Mouse (Mus musculus): ENCODE results near the gene Pdzd2.

Pdzd2 gene

GRCm38 (mm10) chr15:12468625-12469024, 271.1 kb downstream of the Pdzd2 start:
- DNase-seq = no peak

GRCm38 (mm10) chr15:12465748-12466147, 274.0 kb downstream of the Pdzd2 start:
- DNase-seq = no peak

- DNase-seq = no peak
Observed at GRCm38 (mm10) chr15:12456808-12457207, 282.9 kb downstream of the Pdzd2 start.

- DNase-seq = no peak
Observed at GRCm38 (mm10) chr15:12453343-12453742, 286.4 kb downstream of the Pdzd2 start.

GRCm38 (mm10) chr15:12452141-12452995, 287.4 kb downstream of the Pdzd2 start:
- no peak for DNase-seq

- DNase-seq = no peak
Observed at GRCm38 (mm10) chr15:12451448-12451847, 288.3 kb downstream of the Pdzd2 start.

- DNase-seq = no peak
Observed at GRCm38 (mm10) chr15:12450790-12451189, 288.9 kb downstream of the Pdzd2 start.

- DNase-seq = no peak
Observed at GRCm38 (mm10) chr15:12449321-12449720, 290.4 kb downstream of the Pdzd2 start.

GRCm38 (mm10) chr15:12447021-12447434, 292.7 kb downstream of the Pdzd2 start:
- peak; percentile 70 for DNase-seq

- no peak for DNase-seq
Observed at GRCm38 (mm10) chr15:12444551-12444950, 295.2 kb downstream of the Pdzd2 start.

- DNase-seq = no peak
Observed at GRCm38 (mm10) chr15:12439351-12439751, 300.4 kb downstream of the Pdzd2 start.

- no peak for DNase-seq
Observed at GRCm38 (mm10) chr15:12438691-12439090, 301.0 kb downstream of the Pdzd2 start.

- DNase-seq = no peak
Observed at GRCm38 (mm10) chr15:12438081-12438480, 301.6 kb downstream of the Pdzd2 start.

GRCm38 (mm10) chr15:12435910-12436309, 303.8 kb downstream of the Pdzd2 start:
- DNase-seq = no peak

- no peak for DNase-seq
Observed at GRCm38 (mm10) chr15:12433893-12434599, 305.7 kb downstream of the Pdzd2 start.

- DNase-seq = no peak
Observed at GRCm38 (mm10) chr15:12432879-12433278, 306.8 kb downstream of the Pdzd2 start.

- DNase-seq = no peak
Observed at GRCm38 (mm10) chr15:12432320-12432719, 307.4 kb downstream of the Pdzd2 start.

- DNase-seq = no peak
Observed at GRCm38 (mm10) chr15:12431684-12432083, 308.0 kb downstream of the Pdzd2 start.

- DNase-seq = no peak
Observed at GRCm38 (mm10) chr15:12431188-12431587, 308.5 kb downstream of the Pdzd2 start.

- DNase-seq = no peak
Observed at GRCm38 (mm10) chr15:12430670-12431069, 309.1 kb downstream of the Pdzd2 start.

GRCm38 (mm10) chr15:12429572-12430431, 309.9 kb downstream of the Pdzd2 start:
- DNase-seq = no peak

GRCm38 (mm10) chr15:12427818-12428217, 311.9 kb downstream of the Pdzd2 start:
- no peak for DNase-seq

- no peak for DNase-seq
Observed at GRCm38 (mm10) chr15:12426342-12426741, 313.4 kb downstream of the Pdzd2 start.
